Mouse (Mus musculus): ENCODE measurements around the gene Adarb2. TPM values are rescaled to one million over a fixed set of nuclear protein-coding genes. Genes with fewer than 3 reads are reported as not detected.

Gene Adarb2
- polyA plus RNA-seq, 1 experiment: not detected

GRCm38 (mm10) chr13:8402324-8402873 lies 199.7 kb downstream of the Adarb2 start:
- Histone ChIP-seq H3K27ac (ENCODE audit: control insufficient read depth, insufficient read depth, low read depth, low read length, poor library complexity) (no peak overlapping the region), H3K4me1 (ENCODE audit: control insufficient read depth, insufficient read depth, low read length) (no peaks in the 10 kb centered on the region), H3K4me3 (replicated peaks; ENCODE audit: control insufficient read depth, low read depth, low read length) (no peak overlapping the region)
- WGBS: 64% methylated on average over 3 of the region's 3 CpGs
- no peak for TF ChIP-seq CTCF (IDR thresholded peaks at IDR 0.05; ENCODE audit: control insufficient read depth, insufficient read depth, low read length)
- no peak for TF ChIP-seq POLR2A (IDR thresholded peaks at IDR 0.05; ENCODE audit: borderline replicate concordance, control insufficient read depth, low read depth, low read length)

- no peak overlapping the region for H3K27ac ChIP-seq (ENCODE audit: control insufficient read depth, insufficient read depth, low read depth, low read length, poor library complexity)
- no peaks in the 10 kb centered on the region for H3K4me1 ChIP-seq (ENCODE audit: control insufficient read depth, insufficient read depth, low read length)
- 76% methylated on average over 6 of the region's 6 CpGs for WGBS
- TF ChIP-seq POLR2A (IDR thresholded peaks at IDR 0.05; ENCODE audit: borderline replicate concordance, control insufficient read depth, low read depth, low read length) (no peak), CTCF (IDR thresholded peaks at IDR 0.05; ENCODE audit: control insufficient read depth, insufficient read depth, low read length) (no peak)
- no peak overlapping the region for H3K4me3 ChIP-seq (replicated peaks; ENCODE audit: control insufficient read depth, low read depth, low read length)
Observed at GRCm38 (mm10) chr13:8406020-8406419, 203.4 kb downstream of the Adarb2 start.

- H3K27ac ChIP-seq (ENCODE audit: control insufficient read depth, insufficient read depth, low read depth, low read length, poor library complexity): no peak overlapping the region
- no peak overlapping the region for H3K4me3 ChIP-seq (replicated peaks; ENCODE audit: control insufficient read depth, low read depth, low read length)
- WGBS: 77% methylated on average over 5 of the region's 5 CpGs
- no peaks in the 10 kb centered on the region for H3K4me1 ChIP-seq (ENCODE audit: control insufficient read depth, insufficient read depth, low read length)
- TF ChIP-seq POLR2A (IDR thresholded peaks at IDR 0.05; ENCODE audit: borderline replicate concordance, control insufficient read depth, low read depth, low read length) (no peak), CTCF (IDR thresholded peaks at IDR 0.05; ENCODE audit: control insufficient read depth, insufficient read depth, low read length) (no peak)
Observed at GRCm38 (mm10) chr13:8410353-8411318, 208.0 kb downstream of the Adarb2 start.

GRCm38 (mm10) chr13:8424019-8424719 lies 221.5 kb downstream of the Adarb2 start:
- H3K27ac ChIP-seq (ENCODE audit: control insufficient read depth, insufficient read depth, low read depth, low read length, poor library complexity): no peak overlapping the region
- no peaks in the 10 kb centered on the region for H3K4me1 ChIP-seq (ENCODE audit: control insufficient read depth, insufficient read depth, low read length)
- TF ChIP-seq CTCF (IDR thresholded peaks at IDR 0.05; ENCODE audit: control insufficient read depth, insufficient read depth, low read length) (no peak), POLR2A (IDR thresholded peaks at IDR 0.05; ENCODE audit: borderline replicate concordance, control insufficient read depth, low read depth, low read length) (no peak)
- WGBS: 80% methylated on average over 15 of the region's 15 CpGs
- no peak overlapping the region for H3K4me3 ChIP-seq (replicated peaks; ENCODE audit: control insufficient read depth, low read depth, low read length)

GRCm38 (mm10) chr13:8439188-8439835 lies 236.6 kb downstream of the Adarb2 start:
- WGBS: 82% methylated on average over 4 of the region's 4 CpGs
- Histone ChIP-seq H3K27ac (ENCODE audit: control insufficient read depth, insufficient read depth, low read depth, low read length, poor library complexity) (no peak overlapping the region), H3K4me1 (ENCODE audit: control insufficient read depth, insufficient read depth, low read length) (no peaks in the 10 kb centered on the region), H3K4me3 (replicated peaks; ENCODE audit: control insufficient read depth, low read depth, low read length) (no peak overlapping the region)
- TF ChIP-seq POLR2A (IDR thresholded peaks at IDR 0.05; ENCODE audit: borderline replicate concordance, control insufficient read depth, low read depth, low read length) (no peak), CTCF (IDR thresholded peaks at IDR 0.05; ENCODE audit: control insufficient read depth, insufficient read depth, low read length) (no peak)

GRCm38 (mm10) chr13:8445415-8445814 lies 242.7 kb downstream of the Adarb2 start:
- TF ChIP-seq CTCF (IDR thresholded peaks at IDR 0.05; ENCODE audit: control insufficient read depth, insufficient read depth, low read length): no peak
- no peak for TF ChIP-seq POLR2A (IDR thresholded peaks at IDR 0.05; ENCODE audit: borderline replicate concordance, control insufficient read depth, low read depth, low read length)
- H3K4me3 ChIP-seq (replicated peaks; ENCODE audit: control insufficient read depth, low read depth, low read length): no peak overlapping the region
- H3K27ac ChIP-seq (ENCODE audit: control insufficient read depth, insufficient read depth, low read depth, low read length, poor library complexity): no peak overlapping the region
- 4% methylated on average over 2 of the region's 2 CpGs for WGBS
- H3K4me1 ChIP-seq (ENCODE audit: control insufficient read depth, insufficient read depth, low read length): no peaks in the 10 kb centered on the region

- WGBS: 83% methylated on average over 8 of the region's 8 CpGs
- no peaks in the 10 kb centered on the region for H3K4me1 ChIP-seq (ENCODE audit: control insufficient read depth, insufficient read depth, low read length)
- H3K27ac ChIP-seq (ENCODE audit: control insufficient read depth, insufficient read depth, low read depth, low read length, poor library complexity): no peak overlapping the region
- TF ChIP-seq CTCF (IDR thresholded peaks at IDR 0.05; ENCODE audit: control insufficient read depth, insufficient read depth, low read length): no peak
- no peak for TF ChIP-seq POLR2A (IDR thresholded peaks at IDR 0.05; ENCODE audit: borderline replicate concordance, control insufficient read depth, low read depth, low read length)
- H3K4me3 ChIP-seq (replicated peaks; ENCODE audit: control insufficient read depth, low read depth, low read length): no peak overlapping the region
Observed at GRCm38 (mm10) chr13:8448192-8448879, 245.7 kb downstream of the Adarb2 start.
